Mouse (Mus musculus): ENCODE measurements around the gene Tenm3. TPM values are rescaled to one million over a fixed set of nuclear protein-coding genes. Genes with fewer than 3 reads are reported as not detected.
A peak's percentile ranks its signal among the peaks of the same experiment; 100 is the strongest.

Gene Tenm3
- polyA plus RNA-seq, 1 experiment: 19.1 TPM

DNA sequence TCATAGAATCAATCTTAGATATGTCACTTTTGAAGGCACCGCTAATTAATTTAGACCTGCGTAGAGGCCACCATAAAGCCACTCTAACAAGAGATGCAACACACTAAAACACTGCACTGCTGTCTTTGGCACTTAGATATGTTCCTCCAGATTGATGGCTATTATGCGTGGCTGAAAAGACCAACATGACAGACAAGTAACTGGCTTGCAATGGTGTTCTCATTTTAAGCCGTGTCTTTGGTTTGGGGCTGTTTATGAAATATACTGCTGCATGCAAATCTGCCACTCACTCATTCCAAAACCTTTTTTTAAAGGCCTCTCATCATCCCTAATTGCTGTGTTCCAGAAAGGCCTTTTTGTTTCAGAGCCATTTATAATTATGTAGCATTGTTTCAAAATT lies 398.1 kb downstream of the Tenm3 start:
- Histone ChIP-seq H3K4me3 (ENCODE audit: insufficient read depth, low read length) (no peak overlapping the region), H3K4me1 (ENCODE audit: control insufficient read depth, insufficient read depth, low read length) (no peaks in the 10 kb centered on the region; the same call in 1 of the 2 replicates), H3K27ac (ENCODE audit: insufficient read depth, low read length) (no peak overlapping the region)
- TF ChIP-seq POLR2A (IDR thresholded peaks at IDR 0.05; ENCODE audit: extremely low read depth, insufficient read depth, low read length) (no peak), CTCF (IDR thresholded peaks at IDR 0.05; ENCODE audit: extremely low read depth, insufficient read depth, low read length) (no peak)

GRCm38 (mm10) chr8:48439491-48439890 lies 404.3 kb downstream of the Tenm3 start:
- Histone ChIP-seq H3K4me1 (ENCODE audit: control insufficient read depth, insufficient read depth, low read length) (no peaks in the 10 kb centered on the region), H3K4me3 (ENCODE audit: insufficient read depth, low read length) (no peak overlapping the region), H3K27ac (ENCODE audit: insufficient read depth, low read length) (no peak overlapping the region)
- TF ChIP-seq POLR2A (IDR thresholded peaks at IDR 0.05; ENCODE audit: extremely low read depth, insufficient read depth, low read length) (no peak), CTCF (IDR thresholded peaks at IDR 0.05; ENCODE audit: extremely low read depth, insufficient read depth, low read length) (no peak)

- H3K4me1 ChIP-seq (ENCODE audit: control insufficient read depth, insufficient read depth, low read length): no peaks in the 10 kb centered on the region
- TF ChIP-seq POLR2A (IDR thresholded peaks at IDR 0.05; ENCODE audit: extremely low read depth, insufficient read depth, low read length): no peak
- TF ChIP-seq CTCF (IDR thresholded peaks at IDR 0.05; ENCODE audit: extremely low read depth, insufficient read depth, low read length): no peak
- no peak overlapping the region for H3K27ac ChIP-seq (ENCODE audit: insufficient read depth, low read length)
- no peak overlapping the region for H3K4me3 ChIP-seq (ENCODE audit: insufficient read depth, low read length)
Measured at GRCm38 (mm10) chr8:48437523-48438207, 406.1 kb downstream of the Tenm3 start.

DNA sequence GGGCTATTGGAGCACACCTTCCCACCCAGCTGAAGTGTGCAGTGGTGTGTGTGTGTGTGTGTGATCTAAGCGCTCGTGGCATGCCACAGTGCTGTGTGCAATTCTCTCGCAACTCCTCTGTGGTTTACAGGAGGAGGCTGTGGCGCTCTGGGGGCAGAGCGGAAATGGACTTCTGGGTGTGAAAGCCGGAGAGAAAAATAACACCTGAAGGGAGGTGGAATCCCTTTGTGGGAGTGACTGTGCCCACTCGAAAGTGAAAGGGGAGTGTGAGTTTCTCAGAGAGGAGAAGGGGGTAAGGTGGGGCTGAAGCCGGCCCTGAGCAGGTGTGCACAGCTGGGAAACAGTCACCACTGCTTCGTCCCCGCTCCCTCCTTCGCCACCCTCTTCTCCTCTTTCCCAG lies 418.6 kb downstream of the Tenm3 start:
- Histone ChIP-seq H3K4me3 (ENCODE audit: insufficient read depth, low read length) (no peak overlapping the region), H3K4me1 (ENCODE audit: control insufficient read depth, insufficient read depth, low read length) (no peaks in the 10 kb centered on the region), H3K27ac (ENCODE audit: insufficient read depth, low read length) (no peak overlapping the region)
- TF ChIP-seq POLR2A (IDR thresholded peaks at IDR 0.05; ENCODE audit: extremely low read depth, insufficient read depth, low read length): no peak
- TF ChIP-seq CTCF (IDR thresholded peaks at IDR 0.05; ENCODE audit: extremely low read depth, insufficient read depth, low read length): no peak

- H3K4me1 ChIP-seq (ENCODE audit: control insufficient read depth, insufficient read depth, low read length): no peaks in the 10 kb centered on the region
- no peak overlapping the region for H3K4me3 ChIP-seq (ENCODE audit: insufficient read depth, low read length)
- no peak overlapping the region for H3K27ac ChIP-seq (ENCODE audit: insufficient read depth, low read length)
- no peak for TF ChIP-seq CTCF (IDR thresholded peaks at IDR 0.05; ENCODE audit: extremely low read depth, insufficient read depth, low read length)
- TF ChIP-seq POLR2A (IDR thresholded peaks at IDR 0.05; ENCODE audit: extremely low read depth, insufficient read depth, low read length): no peak
Measured at GRCm38 (mm10) chr8:48417714-48418113, 426.0 kb downstream of the Tenm3 start.

DNA sequence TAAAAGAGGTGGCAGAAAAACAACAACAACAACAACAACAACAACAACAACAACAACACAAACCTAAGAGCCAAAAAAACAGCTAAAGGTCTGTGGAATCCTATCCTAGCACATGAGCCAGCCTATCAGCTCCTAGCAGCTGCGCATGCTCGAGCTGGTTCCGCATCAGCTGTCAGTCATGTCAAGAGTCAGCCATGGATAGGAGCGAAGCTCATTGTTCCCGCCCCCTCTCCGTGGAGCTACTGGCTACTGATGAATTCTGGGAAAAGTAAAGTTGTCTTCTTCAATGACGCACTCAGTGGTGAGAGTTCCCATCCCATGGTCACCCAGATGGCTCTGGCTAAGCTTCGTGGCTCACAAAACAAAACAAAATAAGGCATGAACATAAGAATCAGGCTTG lies 432.8 kb downstream of the Tenm3 start:
- Histone ChIP-seq H3K27ac (ENCODE audit: insufficient read depth, low read length) (no peak overlapping the region), H3K4me1 (ENCODE audit: control insufficient read depth, insufficient read depth, low read length) (no peaks in the 10 kb centered on the region), H3K4me3 (ENCODE audit: insufficient read depth, low read length) (no peak overlapping the region)
- TF ChIP-seq CTCF (IDR thresholded peaks at IDR 0.05; ENCODE audit: extremely low read depth, insufficient read depth, low read length): no peak
- TF ChIP-seq POLR2A (IDR thresholded peaks at IDR 0.05; ENCODE audit: extremely low read depth, insufficient read depth, low read length): no peak

DNA sequence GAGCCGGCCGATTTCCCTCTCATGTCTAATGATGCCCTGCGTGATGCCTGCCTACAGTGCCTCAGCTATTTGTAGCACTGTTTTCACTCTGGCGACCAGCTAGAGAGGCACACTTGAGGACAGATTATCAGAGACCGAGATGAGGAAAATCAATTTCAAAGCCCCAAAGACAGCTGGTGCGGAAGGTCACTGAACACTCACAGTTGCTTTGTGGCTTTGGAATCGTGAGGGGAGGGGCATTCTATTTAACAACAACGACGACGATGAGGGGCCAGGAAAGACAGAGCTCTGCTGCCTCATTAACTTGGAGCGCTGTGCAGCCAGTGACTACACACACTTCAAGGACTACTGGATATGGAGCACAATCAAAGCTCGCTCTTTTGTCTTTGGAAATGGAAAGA lies 443.2 kb downstream of the Tenm3 start:
- TF ChIP-seq POLR2A (IDR thresholded peaks at IDR 0.05; ENCODE audit: extremely low read depth, insufficient read depth, low read length): no peak
- TF ChIP-seq CTCF (IDR thresholded peaks at IDR 0.05; ENCODE audit: extremely low read depth, insufficient read depth, low read length): no peak
- Histone ChIP-seq H3K4me1 (ENCODE audit: control insufficient read depth, insufficient read depth, low read length) (no peaks in the 10 kb centered on the region; the same call in 1 of the 2 replicates), H3K27ac (ENCODE audit: insufficient read depth, low read length) (no peak overlapping the region), H3K4me3 (ENCODE audit: insufficient read depth, low read length) (no peak overlapping the region; the same call in 1 of the 2 replicates)

- TF ChIP-seq CTCF (IDR thresholded peaks at IDR 0.05; ENCODE audit: extremely low read depth, insufficient read depth, low read length) (no peak), POLR2A (IDR thresholded peaks at IDR 0.05; ENCODE audit: extremely low read depth, insufficient read depth, low read length) (no peak)
Measured at GRCm38 (mm10) chr8:48385833-48386232, 457.9 kb downstream of the Tenm3 start.

GRCm38 (mm10) chr8:48380035-48380434 lies 463.7 kb downstream of the Tenm3 start:
- H3K4me1 ChIP-seq (ENCODE audit: control insufficient read depth, insufficient read depth, low read length): peaks cover 4% of the 10 kb centered on the region; the same call in 1 of the 2 replicates
- H3K4me3 ChIP-seq (ENCODE audit: insufficient read depth, low read length): 0 out of 2 replicates have a peak overlapping the region, but pooled peaks have one; percentile 26
- H3K27ac ChIP-seq (ENCODE audit: insufficient read depth, low read length): 0 out of 2 replicates have a peak overlapping the region, but pooled peaks have one; percentile 45
- TF ChIP-seq CTCF (IDR thresholded peaks at IDR 0.05; ENCODE audit: extremely low read depth, insufficient read depth, low read length) (no peak), POLR2A (IDR thresholded peaks at IDR 0.05; ENCODE audit: extremely low read depth, insufficient read depth, low read length) (no peak)

More at GRCm38 (mm10) chr8:48385833-48386232, 457.9 kb downstream of the Tenm3 start:
- Histone ChIP-seq H3K4me3 (ENCODE audit: insufficient read depth, low read length) (no peak overlapping the region), H3K27ac (ENCODE audit: insufficient read depth, low read length) (no peak overlapping the region), H3K4me1 (ENCODE audit: control insufficient read depth, insufficient read depth, low read length) (no peaks in the 10 kb centered on the region)

GRCm38 (mm10) chr8:48376774-48377173 lies 467.0 kb downstream of the Tenm3 start:
- TF ChIP-seq CTCF (IDR thresholded peaks at IDR 0.05; ENCODE audit: extremely low read depth, insufficient read depth, low read length): no peak
- no peak for TF ChIP-seq POLR2A (IDR thresholded peaks at IDR 0.05; ENCODE audit: extremely low read depth, insufficient read depth, low read length)
- Histone ChIP-seq H3K27ac (ENCODE audit: insufficient read depth, low read length) (no peak overlapping the region), H3K4me1 (ENCODE audit: control insufficient read depth, insufficient read depth, low read length) (peaks cover 6% of the 10 kb centered on the region)

More at GRCm38 (mm10) chr8:48376774-48377173, 467.0 kb downstream of the Tenm3 start:
- H3K4me3 ChIP-seq (ENCODE audit: insufficient read depth, low read length): no peak overlapping the region
